Mouse (Mus musculus) frontal cortex, adult 2 months (tissue): ENCODE results near the gene Skp1a. TPM values are rescaled to one million over a fixed set of nuclear protein-coding genes. Genes with fewer than 3 reads are reported as not detected.

Experiments
- polyA plus RNA-seq: library from polyadenylated mRNA; depleted of rRNA; stranded (reverse); fragments of >200 nt; gene quantifications from 2 replicates; pipeline ENCODE4 v1.2.3, GENCODE M21; 2012; rRNA removed

The Skp1a gene
- polyA plus RNA-seq, 1 experiment: 372 TPM

Other genes with a start within 250 kb of the Skp1a start
- gene Ube2b, start 231.2 kb upstream of the Skp1a start, polyA plus RNA-seq: 234 and 238 TPM in 2 replicates
- gene Cdkl3, start 227.8 kb upstream of the Skp1a start, polyA plus RNA-seq: 14.3 and 15.9 TPM in 2 replicates
- gene Ppp2ca, start 133.3 kb upstream of the Skp1a start, polyA plus RNA-seq: 98.9 and 101 TPM in 2 replicates
- gene Olfr1373, start 86.5 kb upstream of the Skp1a start, polyA plus RNA-seq: not detected in 2 replicates
- gene Olfr1371, start 18.0 kb upstream of the Skp1a start, polyA plus RNA-seq: not detected in 2 replicates
- 8.5 and 9.1 TPM in 2 replicates for gene Tcf7, start 51.0 kb downstream of the Skp1a start, polyA plus RNA-seq
- gene Vdac1, start 128.9 kb downstream of the Skp1a start, polyA plus RNA-seq: 421 and 422 TPM in 2 replicates
- gene 9530068E07Rik, start 164.4 kb downstream of the Skp1a start, polyA plus RNA-seq: 82.2 and 82.4 TPM in 2 replicates